Mouse (Mus musculus) heart, embryonic 15.5 days (tissue): Measurements from ENCODE around the gene Utp11. TPM values are rescaled to one million over a fixed set of nuclear protein-coding genes. Genes with fewer than 3 reads are reported as not detected.

Experiments
- ATAC-seq: fragments of 200-750 bp; cut with Nextera tagmentation; replicated peaks from 2 replicates; pipeline ENCODE4 v1.8.0; 2017; ENCODE audit warnings: low read depth, moderate TSS enrichment; ENCODE audit not compliant: insufficient number of reproducible peaks, insufficient read depth, low FRiP score
- H3K27ac ChIP-seq: fragments of 300-500 bp; sonication (generic); 2 replicates; pipeline ENCODE4 v1.5.1; 2015; ENCODE audit warnings: mild to moderate bottlenecking, inconsistent platforms
- H3K27me3 ChIP-seq: fragments of 300-500 bp; sonication (generic); 2 replicates; pipeline ENCODE4 v1.6.1; 2015; ENCODE audit warnings: inconsistent platforms
- H3K36me3 ChIP-seq: fragments of 300-500 bp; sonication (generic); 2 replicates; pipeline ENCODE4 v1.6.1; 2015; ENCODE audit warnings: mild to moderate bottlenecking, inconsistent platforms
- H3K4me1 ChIP-seq: fragments of 300-500 bp; sonication (generic); replicated peaks from 2 replicates; pipeline ENCODE4 v1.6.1; 2015; ENCODE audit warnings: inconsistent platforms
- H3K4me2 ChIP-seq: fragments of 300-500 bp; sonication (generic); 2 replicates; pipeline ENCODE4 v1.6.1; 2015; ENCODE audit warnings: inconsistent platforms, mild to moderate bottlenecking, moderate library complexity
- H3K4me3 ChIP-seq: fragments of 300-500 bp; sonication (generic); 2 replicates; pipeline ENCODE4 v1.5.1; 2015; ENCODE audit warnings: mild to moderate bottlenecking, inconsistent platforms
- H3K9ac ChIP-seq: fragments of 300-500 bp; sonication (generic); 2 replicates; pipeline ENCODE4 v1.6.1; 2015; ENCODE audit warnings: mild to moderate bottlenecking, inconsistent platforms
- H3K9me3 ChIP-seq: fragments of 300-500 bp; sonication (generic); replicated peaks from 2 replicates; pipeline ENCODE4 v1.6.1; 2016; ENCODE audit warnings: inconsistent platforms
- WGBS: fragments of 180-500 bp; shearing (Covaris S2); methylation state at CpG from one replicate; pipeline ENCODE4 v1.1.7; 2015; ENCODE audit warnings: mixed read lengths; 5-methylcytosine and 5-hydroxymethylcytosine counted together
- polyA plus RNA-seq: library from polyadenylated mRNA; unstranded; fragments of >200 nt; fragmentation: Nextera tagmentation; extraction: Ambion mirVana; gene quantifications from 2 replicates; pipeline ENCODE4 v1.2.1, GENCODE M21; 2015

Utp11 gene
- polyA plus RNA-seq, 1 experiment from 2014 or later, result 47.5 TPM

DNA sequence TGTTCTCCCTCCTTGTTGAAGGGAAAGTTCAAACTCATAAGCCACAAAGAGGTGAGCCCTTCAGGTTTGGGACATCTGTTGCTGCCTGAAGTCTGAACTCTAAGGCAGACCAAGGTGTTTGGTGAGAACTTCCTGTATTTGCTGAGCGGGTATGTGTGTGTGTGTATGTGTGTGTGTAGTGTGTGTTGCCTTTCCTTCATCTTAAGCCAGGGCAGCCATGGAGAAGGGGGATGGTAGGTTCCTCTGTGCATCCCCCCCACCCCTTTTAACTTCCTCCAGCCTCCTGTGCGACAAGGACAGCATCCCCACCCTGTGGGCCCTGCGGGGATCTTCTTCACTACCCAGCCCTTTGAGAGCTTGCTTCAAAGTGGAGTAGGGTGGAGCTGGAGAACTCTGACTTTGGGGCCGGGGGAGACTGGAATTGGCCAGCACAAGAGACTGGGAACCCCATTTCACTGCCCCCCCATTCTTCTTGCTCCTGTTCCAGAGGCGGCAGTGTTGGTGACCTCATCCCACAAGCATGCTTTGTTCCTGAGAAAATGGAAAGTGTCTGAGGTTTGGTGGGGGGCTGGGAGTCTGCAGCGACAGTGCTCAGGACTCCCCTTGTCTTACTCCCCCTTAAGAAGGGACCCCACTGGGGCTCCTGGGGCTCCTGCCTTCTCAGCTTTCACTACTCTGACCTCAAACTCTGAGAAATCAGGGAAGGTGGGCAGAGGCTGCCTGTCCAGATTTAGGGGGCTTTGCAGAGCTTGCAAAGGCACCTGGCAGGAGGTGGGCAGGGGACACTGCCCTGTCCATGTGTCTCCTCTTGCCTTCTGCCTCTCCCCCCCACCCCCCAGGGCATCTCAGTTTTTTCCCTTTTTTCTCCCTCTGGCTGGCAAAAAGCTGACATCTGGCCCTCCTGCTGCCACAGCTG, 10.7 kb upstream of the Utp11 start:
- peak overlapping the region; percentile 91 for H3K27ac ChIP-seq
- peak overlapping the region; percentile 44 for H3K4me2 ChIP-seq
- H3K9ac ChIP-seq, result peak overlapping the region; percentile 43
- H3K4me1 ChIP-seq, result peaks cover 69% of the 10 kb centered on the region
- no peaks in the 10 kb centered on the region for H3K9me3 ChIP-seq
- WGBS, result 16% methylated on average over 6 of the region's 6 CpGs
- peak overlapping the region; percentile 22; the same call in 1 of the 2 replicates for H3K4me3 ChIP-seq
- ATAC-seq, result no peak
- peaks cover 3% of the 10 kb centered on the region; the same call in 1 of the 2 replicates for H3K36me3 ChIP-seq
- no peaks in the 10 kb centered on the region for H3K27me3 ChIP-seq

DNA sequence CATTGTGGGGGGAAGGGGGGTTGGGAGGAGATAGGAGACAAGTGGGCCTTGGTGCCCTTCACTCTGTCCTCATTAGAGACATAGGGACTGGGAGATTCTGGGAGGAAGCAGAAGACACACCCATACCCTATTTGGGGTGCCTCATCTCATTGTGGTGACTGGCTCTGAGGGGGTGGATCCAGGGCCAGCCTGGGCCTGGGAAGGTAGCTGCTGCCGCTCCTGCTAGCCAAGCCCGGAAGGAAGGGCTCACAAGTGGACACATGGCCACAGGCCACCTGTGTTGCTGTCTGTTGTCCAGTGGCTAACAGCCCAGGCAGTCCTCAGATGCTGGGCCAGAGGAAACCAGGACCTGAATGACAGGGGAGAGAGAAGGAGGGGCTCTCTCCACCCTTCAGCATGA, 10.0 kb upstream of the Utp11 start:
- ATAC-seq, result no peak
- peak overlapping the region; percentile 91 for H3K27ac ChIP-seq
- 19% methylated on average over 2 of the region's 2 CpGs for WGBS
- H3K36me3 ChIP-seq, result peaks cover 3% of the 10 kb centered on the region; the same call in 1 of the 2 replicates
- H3K27me3 ChIP-seq, result no peaks in the 10 kb centered on the region
- H3K4me1 ChIP-seq, result peaks cover 61% of the 10 kb centered on the region
- H3K9me3 ChIP-seq, result no peaks in the 10 kb centered on the region
- H3K4me3 ChIP-seq, result peak overlapping the region; percentile 22; the same call in 1 of the 2 replicates
- peak overlapping the region; percentile 44 for H3K4me2 ChIP-seq
- peak overlapping the region; percentile 43 for H3K9ac ChIP-seq

DNA sequence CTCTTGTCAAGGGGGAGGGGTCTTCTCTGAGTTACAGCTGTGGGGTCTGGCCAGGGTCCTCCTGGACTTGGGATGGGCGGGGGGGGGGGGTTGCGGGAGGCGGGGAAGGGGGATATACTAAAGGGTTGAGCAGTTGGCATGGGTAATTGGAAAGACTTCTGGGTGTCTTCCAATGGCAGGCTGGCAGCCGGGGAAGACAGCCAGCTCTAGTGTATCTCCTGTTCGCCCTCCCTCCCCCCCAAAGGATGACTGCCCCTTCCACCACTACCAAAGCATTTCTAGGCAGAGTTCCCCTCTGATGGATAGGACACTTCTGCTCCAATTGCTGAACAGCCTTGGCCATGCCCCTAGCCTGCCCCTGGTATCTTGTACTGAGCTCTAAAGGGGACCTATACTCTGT, 8.5 kb upstream of the Utp11 start:
- peak overlapping the region; percentile 68 for H3K4me3 ChIP-seq
- H3K27ac ChIP-seq, result peak overlapping the region; percentile 77
- ATAC-seq, result no peak
- H3K9me3 ChIP-seq, result no peaks in the 10 kb centered on the region
- peak overlapping the region; percentile 75 for H3K9ac ChIP-seq
- H3K36me3 ChIP-seq, result no peaks in the 10 kb centered on the region
- 44% methylated on average over 5 of the region's 5 CpGs for WGBS
- H3K4me2 ChIP-seq, result peak overlapping the region; percentile 81
- H3K4me1 ChIP-seq, result peaks cover 57% of the 10 kb centered on the region
- H3K27me3 ChIP-seq, result no peaks in the 10 kb centered on the region

DNA sequence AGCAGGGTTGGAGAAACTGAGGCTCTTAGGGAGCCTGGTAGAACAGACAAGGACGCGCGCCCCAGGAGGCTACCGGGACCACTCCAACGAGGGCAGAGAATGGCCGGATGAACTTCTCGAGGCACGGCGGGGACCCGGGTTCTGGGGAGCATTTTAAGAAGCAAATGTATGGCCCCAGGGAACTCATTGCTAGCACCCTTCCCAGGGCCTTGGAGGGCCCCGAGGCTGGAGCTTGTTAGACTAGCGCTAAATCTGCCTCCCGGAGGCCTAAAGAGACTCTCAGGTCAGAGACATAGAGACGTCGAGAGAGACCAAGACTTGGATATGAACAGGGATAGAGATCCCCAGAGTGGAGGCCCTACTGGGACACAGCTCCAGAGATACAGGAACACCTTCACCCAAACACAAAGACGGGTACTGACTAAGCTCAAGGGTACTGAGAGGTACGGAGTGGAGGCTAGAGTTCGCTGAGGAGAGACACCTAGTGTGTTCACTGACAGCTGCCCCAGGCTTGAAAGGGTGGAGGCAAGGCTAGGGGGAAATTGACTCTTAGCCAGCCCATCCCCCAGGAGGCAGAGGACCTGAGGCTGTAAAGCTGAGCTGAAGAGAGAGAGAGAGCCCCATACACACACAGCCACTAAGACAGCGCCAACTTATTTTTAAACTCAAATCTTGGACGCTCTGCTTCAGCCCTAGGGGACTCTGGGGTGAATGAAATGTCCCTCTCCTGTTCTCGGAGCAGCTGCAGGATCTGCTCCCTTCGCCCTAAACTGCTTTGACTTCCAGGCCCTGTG, 7.8 kb upstream of the Utp11 start:
- Histone ChIP-seq H3K27me3 (no peaks in the 10 kb centered on the region), H3K9ac (peak overlapping the region; percentile 75), H3K4me1 (peaks cover 57% of the 10 kb centered on the region), H3K4me3 (peak overlapping the region; percentile 68), H3K4me2 (peak overlapping the region; percentile 81), H3K27ac (peak overlapping the region; percentile 77), H3K9me3 (no peaks in the 10 kb centered on the region), H3K36me3 (no peaks in the 10 kb centered on the region)
- ATAC-seq, result peak; percentile 3; the same call in 1 of the 2 replicates
- 3% methylated on average over 22 of the region's 22 CpGs for WGBS

DNA sequence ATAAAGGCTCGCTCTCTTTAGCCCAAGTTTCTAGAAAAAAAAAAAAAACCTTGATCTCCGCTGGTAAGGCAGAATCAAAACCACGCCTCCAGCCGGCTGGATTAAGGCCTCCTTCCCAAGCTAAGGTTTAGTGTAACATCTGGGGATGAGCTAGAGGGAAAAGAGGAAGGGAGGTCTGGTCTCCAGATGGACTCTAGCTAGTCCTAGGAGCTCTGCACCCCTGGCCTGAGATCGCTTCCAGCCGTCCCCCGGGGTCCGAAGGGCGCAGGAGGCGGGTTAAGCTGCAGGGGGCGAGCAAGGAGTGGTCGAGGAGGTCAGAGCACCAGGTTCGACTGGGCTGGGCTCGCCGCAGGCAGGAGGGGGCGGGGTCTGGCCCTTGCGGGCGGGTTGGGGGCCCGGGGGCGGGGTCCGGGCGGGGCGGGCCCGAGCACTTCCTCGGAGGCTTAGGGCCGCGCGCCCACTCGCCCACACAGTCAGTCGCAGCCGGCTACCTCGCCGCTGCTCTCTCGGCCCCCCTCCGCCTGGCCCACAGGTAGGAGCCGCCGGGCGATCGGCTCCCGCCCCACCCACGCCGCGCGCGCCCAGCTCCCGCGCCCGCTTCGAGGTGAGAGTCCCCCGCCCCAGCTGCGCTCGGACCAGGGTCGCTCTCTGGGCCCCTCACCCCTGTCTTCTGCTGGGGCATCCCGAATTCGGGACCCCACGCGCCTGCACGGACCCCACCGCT, 7.0 kb upstream of the Utp11 start, which contains the start of gene Fhl3:
Fhl3 (plus strand) TSS at position 454 of the 724 bp plus-strand sequence.
- Histone ChIP-seq H3K36me3 (no peaks in the 10 kb centered on the region), H3K9me3 (no peaks in the 10 kb centered on the region), H3K4me1 (peaks cover 52% of the 10 kb centered on the region), H3K27ac (peak within 1 kb of the TSS; percentile 77), H3K9ac (peak within 1 kb of the TSS; percentile 75), H3K4me3 (peak within 1 kb of the TSS; percentile 68), H3K27me3 (0 out of 2 replicates have a peak, but pooled peaks cover 7% of the 10 kb centered on the region), H3K4me2 (peak within 1 kb of the TSS; percentile 81)
- under 1% methylated on average over 56 of the region's 59 CpGs for whole genome bisulfite sequencing
- ATAC-seq, result peak; percentile 61

DNA sequence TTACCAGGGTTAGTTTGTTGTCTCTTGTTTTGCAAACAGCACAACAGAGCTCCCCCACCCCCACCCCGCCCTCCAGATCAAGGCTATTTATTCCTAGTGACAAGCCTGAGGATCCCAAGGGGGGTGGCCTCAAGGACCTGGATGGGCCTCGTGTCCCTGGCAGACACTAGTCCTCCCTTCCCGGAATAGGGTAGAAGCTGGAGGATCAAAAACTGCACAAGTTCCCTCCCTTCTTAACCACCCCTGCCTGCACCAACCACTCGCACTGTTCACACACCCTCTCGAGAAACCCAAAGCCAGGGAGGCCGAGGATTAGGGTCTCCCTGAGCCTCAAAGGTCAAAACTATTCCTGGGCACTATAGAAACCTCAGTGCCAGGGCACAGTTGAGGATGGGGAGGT, 6.4 kb upstream of the Utp11 start:
- H3K9ac ChIP-seq, result peak overlapping the region; percentile 75
- peak overlapping the region; percentile 68 for H3K4me3 ChIP-seq
- H3K4me1 ChIP-seq, result peaks cover 46% of the 10 kb centered on the region
- H3K27me3 ChIP-seq, result 0 out of 2 replicates have a peak, but pooled peaks cover 11% of the 10 kb centered on the region
- no peaks in the 10 kb centered on the region for H3K36me3 ChIP-seq
- H3K27ac ChIP-seq, result peak overlapping the region; percentile 77
- WGBS, result 33% methylated on average over 6 of the region's 6 CpGs
- no peak for ATAC-seq
- H3K4me2 ChIP-seq, result peak overlapping the region; percentile 81
- H3K9me3 ChIP-seq, result no peaks in the 10 kb centered on the region

DNA sequence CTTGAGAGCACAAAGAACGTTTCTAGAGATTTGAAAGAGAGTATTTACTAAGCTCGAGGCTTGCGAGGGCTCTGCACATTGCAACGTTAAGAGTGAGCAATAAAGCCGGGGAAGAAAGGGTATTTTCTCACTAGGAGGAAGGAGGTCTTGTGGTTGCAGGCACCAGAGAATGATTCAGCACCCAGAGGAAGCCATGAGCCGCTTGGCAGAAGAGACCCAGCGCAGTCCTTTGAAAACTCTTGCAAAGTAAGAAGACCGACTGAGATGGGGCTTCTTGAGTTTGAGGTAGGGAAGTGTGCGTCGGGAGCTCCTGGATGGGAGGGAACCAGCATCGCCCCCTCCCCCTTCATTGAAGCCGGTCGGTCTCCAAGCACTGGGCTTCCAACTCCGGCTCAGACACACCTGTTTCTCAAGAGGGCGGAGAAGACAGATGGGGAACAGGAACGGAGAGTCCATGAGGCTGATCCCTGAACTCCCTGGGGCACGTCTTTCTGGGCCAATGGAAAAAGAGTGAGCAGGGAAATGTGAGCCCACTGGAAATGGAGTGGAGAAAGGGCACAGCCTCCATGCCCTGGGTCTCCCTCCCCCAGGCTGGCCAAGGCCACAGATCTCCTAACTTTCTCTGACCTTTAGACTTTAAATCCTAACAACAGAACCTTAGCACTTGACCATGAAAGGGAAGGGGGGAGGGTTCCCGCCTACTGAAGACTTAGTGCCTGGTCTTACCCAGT, 2.6 kb upstream of the Utp11 start:
- H3K9me3 ChIP-seq, result no peaks in the 10 kb centered on the region
- no peak overlapping the region for H3K9ac ChIP-seq
- H3K36me3 ChIP-seq, result no peaks in the 10 kb centered on the region
- ATAC-seq, result no peak
- no peak overlapping the region for H3K4me3 ChIP-seq
- H3K27me3 ChIP-seq, result 0 out of 2 replicates have a peak, but pooled peaks cover 11% of the 10 kb centered on the region
- H3K4me2 ChIP-seq, result peak overlapping the region; percentile 18
- WGBS, result 15% methylated on average over 18 of the region's 18 CpGs
- H3K4me1 ChIP-seq, result peaks cover 33% of the 10 kb centered on the region
- H3K27ac ChIP-seq, result no peak overlapping the region

DNA sequence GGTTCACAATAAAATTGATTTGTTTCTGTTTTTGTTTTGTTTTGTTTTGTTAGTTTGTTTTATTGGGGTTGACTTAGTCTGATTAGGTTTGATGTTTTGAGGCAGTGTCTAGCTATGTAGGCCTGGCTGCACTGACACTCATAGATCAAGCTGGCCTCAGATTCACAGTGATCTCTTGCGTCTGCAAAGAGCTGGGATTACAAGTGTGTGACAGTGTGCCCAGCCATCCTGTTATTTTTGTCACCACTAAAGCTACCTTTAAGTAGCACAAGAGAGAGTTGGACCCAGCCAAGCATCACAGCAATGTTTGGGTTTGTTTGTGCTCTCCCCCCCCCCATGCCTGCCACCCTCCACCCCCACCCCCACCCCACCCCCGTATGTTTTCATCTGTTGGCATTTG, 1.2 kb upstream of the Utp11 start:
- H3K9me3 ChIP-seq, result no peaks in the 10 kb centered on the region
- no peaks in the 10 kb centered on the region for H3K36me3 ChIP-seq
- no peak for ATAC-seq
- no peak overlapping the region for H3K4me3 ChIP-seq
- H3K27me3 ChIP-seq, result 0 out of 2 replicates have a peak, but pooled peaks cover 11% of the 10 kb centered on the region
- 68% methylated on average over 2 of the region's 2 CpGs for WGBS
- H3K9ac ChIP-seq, result no peak overlapping the region
- no peak overlapping the region for H3K4me2 ChIP-seq
- peaks cover 23% of the 10 kb centered on the region for H3K4me1 ChIP-seq
- H3K27ac ChIP-seq, result no peak overlapping the region

DNA sequence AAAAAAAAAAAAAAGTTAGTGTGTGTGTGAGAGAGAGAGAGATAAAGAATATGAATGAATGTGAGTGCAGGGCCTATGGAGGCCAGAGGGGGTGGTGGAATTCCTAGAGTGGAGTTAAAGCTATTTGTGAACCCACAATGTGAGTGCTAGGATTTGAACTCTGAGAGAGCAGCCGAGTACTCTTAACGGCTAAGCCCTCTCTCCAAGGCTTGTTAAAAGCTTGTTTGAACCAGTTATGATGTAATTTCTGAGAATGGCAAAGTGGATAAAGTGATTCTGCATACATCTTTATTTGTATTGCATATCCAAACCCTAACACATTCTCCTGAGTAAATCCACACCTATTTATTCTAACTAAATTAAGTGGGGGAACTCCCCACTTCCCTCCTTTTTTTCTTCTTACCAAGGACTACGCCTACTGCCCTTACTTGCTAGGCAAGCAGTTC, 961 bp downstream of the Utp11 start:
- Histone ChIP-seq H3K4me3 (peak overlapping the region; percentile 78), H3K4me2 (peak overlapping the region; percentile 72), H3K27ac (peak overlapping the region; percentile 77; the same call in 1 of the 2 replicates), H3K9me3 (no peaks in the 10 kb centered on the region), H3K36me3 (no peaks in the 10 kb centered on the region), H3K9ac (peak overlapping the region; percentile 87), H3K4me1 (peaks cover 21% of the 10 kb centered on the region), H3K27me3 (0 out of 2 replicates have a peak, but pooled peaks cover 11% of the 10 kb centered on the region)
- 48% methylated on average over 3 of the region's 3 CpGs for WGBS
- no peak for ATAC-seq

DNA sequence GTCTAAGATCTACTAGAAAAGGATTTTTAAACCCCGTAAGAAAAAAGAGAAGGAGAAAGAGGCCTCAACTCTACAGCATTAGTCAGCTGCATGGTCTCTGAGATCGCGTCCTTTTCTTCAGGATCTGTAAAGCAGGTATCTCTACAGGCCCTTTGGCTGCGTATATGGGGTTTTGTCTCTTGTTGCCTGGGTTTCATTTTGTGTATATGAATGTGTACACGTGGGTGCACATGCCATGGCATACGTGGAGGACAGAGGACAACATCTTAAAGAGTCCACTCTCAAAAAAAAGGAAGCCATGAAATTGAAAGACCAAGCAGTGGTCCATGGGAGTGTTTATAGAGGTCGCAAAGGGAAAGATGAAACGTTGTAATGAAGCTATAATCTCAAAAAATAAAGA, 1.9 kb downstream of the Utp11 start:
- H3K27ac ChIP-seq, result peak overlapping the region; percentile 31; the same call in 1 of the 2 replicates
- no peak for ATAC-seq

More for the DNA sequence above, 1.9 kb downstream of the Utp11 start:
- Histone ChIP-seq H3K36me3 (no peaks in the 10 kb centered on the region), H3K9me3 (no peaks in the 10 kb centered on the region), H3K9ac (no peak overlapping the region), H3K4me3 (no peak overlapping the region), H3K4me2 (0 out of 2 replicates have a peak overlapping the region, but pooled peaks have one; percentile 4), H3K27me3 (0 out of 2 replicates have a peak, but pooled peaks cover 11% of the 10 kb centered on the region), H3K4me1 (peaks cover 21% of the 10 kb centered on the region)
- WGBS, result 78% methylated on average over 8 of the region's 8 CpGs
